Mouse (Mus musculus) CD4-positive, CD25-positive, alpha-beta regulatory T cell, adult 4 months (primary cell): ENCODE data around the gene Hs2st1. TPM values are rescaled to one million over a fixed set of nuclear protein-coding genes. Genes with fewer than 3 reads are reported as not detected.

ENCODE experiments used
- ATAC-seq: one replicate; pipeline ENCODE4 v1.8.0; 2017
- polyA plus RNA-seq, 2 experiments: library from polyadenylated mRNA; unstranded; fragments of 100-300 nt; shearing (Covaris generic); gene quantifications; one replicate each; pipeline ENCODE4 v1.2.1; 2017

The Hs2st1 gene
- polyA plus RNA-seq, 2 experiments from 2014 or later, result 2.0 to 3.5 TPM

DNA sequence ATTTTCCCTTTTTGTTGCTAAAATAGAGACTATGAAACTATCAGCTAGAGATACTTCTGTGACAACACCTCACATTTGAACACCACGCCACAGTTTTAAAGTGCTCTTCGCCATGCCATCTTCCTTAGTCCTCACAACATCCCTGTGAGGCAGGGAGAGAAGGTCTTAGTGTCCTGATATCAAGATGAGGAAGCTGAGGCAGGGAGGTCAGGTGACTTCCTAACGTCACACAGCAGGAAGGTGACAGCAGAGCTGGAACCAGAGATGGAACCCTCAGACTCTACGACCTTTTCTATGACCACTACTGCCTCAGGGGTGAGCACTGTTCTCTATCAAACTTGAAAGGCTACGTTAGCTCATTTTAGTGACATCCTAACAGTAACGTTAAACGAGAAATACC is 136.9 kb downstream of the Hs2st1 start:
- no peak for ATAC-seq

DNA sequence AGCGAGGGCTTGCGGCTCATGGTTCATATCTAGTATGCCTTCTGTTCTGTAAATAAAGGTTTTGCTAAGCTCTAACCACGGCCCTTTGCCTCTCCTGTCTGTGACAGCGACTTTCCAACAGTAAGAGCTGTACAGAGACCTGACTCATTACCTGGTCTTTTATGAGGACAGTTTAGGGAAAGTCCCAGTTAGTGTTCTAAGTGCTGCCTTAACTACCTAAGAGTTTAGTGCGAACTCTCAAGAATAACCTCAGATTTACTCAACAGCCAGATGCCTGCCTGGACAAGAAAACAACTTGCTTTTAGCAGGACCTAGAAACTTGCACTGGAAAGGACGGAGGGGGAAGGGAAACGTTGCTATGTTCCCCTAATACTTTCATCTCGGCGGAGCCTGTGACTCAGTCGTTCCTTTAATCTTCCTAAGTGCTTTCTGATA is 137.8 kb downstream of the Hs2st1 start:
- ATAC-seq, result peak; percentile 91

DNA sequence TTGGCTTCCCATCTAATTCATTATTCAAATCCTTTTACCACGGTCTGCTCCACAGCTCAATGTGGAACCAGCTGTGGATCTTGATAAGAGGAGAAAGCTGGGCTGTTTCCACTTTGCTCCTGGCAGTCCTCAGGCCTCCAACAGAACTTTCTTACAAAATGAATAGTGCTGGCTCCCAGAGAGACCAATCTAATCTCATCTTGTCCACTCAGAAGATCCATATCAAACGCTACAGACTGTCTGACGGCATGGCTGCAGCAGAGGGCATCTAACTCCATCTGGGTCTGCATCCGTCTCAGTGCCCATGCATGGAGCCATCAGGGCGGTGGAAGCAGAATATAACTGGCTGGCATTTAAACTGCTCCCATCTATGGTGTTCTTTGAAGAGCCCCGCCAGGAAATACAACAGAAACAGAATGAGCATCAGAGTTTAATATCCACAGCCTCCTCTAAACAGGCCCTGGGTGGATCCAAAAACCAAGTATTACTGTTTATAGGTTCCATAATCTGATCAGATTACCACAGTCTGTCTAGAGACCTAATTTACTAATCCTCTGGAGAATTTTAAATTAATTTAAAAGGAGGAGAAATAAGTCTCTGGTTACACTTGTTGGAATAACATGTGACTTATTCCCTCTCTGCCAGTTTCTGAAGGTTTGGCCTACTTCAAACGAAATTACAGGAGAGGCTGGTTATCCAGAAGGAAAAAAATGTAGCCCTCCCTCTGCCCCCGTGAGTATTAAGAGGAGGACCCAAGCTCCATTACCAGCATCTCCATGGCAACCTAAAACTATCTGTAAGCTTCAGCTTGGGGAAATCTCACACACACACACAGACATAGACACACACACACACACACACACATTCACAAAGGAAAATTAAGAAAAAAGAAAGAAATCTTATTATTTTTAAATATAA is 141.2 kb downstream of the Hs2st1 start:
- no peak for ATAC-seq

DNA sequence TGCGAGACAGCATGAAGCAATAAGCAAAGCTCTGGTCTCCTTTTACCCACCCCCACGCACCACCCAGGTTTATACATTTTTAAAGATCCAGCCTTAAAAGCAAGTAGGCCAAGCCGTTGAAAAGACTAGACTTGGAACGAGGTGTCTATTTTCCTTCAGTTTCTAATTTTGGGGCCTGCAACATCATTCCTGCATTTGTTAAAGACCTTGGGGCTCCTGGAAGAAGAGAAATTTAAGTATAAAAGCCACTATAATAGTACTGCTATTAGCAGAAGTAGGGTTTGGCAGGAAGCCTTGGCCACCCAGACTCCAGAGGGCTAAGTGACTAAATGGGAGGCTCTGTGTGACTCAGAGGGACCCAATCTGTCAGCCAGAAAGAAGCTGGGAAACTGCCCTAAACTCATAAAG is 144.9 kb downstream of the Hs2st1 start:
- no peak for ATAC-seq

DNA sequence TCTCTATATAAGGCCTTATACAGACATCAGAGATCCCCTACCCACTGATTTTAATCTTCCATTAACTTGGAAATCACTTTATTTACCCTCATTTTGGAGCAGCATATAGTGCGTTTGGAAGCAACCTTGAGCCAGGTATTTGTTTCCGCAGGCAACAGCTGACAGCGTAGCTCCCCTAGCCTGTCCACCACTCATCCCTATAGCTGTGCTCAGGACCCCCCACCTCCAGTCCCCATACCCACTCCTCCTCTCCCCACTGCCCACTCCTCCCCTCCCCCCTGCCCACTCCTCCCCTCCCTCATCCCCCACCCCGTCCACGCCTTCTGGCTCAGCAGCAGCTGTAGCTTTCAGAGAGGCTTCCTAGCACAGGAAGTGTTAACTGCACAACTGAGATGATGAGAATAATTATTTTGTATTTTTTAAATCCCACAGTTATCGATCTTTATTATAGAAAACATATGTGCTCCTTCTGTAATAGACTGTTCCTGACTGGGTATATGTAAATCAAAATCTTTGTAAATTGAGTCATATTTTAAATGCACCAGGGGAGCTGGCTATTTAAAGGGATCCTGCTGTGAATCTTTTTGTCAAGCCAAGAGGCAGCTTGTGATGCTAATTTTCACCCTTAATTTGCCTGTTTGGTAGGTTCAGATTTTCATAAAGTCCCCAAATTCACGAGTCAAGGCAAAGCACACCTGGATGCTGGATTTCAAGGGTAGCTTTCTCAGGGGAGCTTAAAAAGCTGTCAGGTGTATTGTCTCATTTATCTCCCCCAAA is 148.4 kb downstream of the Hs2st1 start:
- no peak for ATAC-seq

DNA sequence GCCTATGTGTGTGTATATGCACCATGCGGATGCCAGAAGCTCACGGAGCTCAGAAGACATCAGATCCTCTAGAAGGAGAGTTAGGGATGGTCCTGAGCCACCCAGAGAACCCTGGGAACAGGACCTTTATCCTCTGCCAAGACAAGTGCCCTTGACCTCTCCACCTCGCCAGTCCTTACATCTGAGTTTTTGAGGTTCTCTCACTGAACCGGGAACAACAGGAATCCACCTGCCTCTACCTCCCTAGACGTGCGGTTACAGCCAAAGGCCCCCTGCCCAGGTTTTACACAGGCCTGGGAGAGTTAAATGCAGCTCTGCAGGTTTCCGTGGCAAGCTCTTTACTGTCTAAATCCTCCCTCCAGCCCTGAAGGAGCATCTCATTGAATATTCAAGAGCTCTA is 156.2 kb downstream of the Hs2st1 start:
- no peak for ATAC-seq

DNA sequence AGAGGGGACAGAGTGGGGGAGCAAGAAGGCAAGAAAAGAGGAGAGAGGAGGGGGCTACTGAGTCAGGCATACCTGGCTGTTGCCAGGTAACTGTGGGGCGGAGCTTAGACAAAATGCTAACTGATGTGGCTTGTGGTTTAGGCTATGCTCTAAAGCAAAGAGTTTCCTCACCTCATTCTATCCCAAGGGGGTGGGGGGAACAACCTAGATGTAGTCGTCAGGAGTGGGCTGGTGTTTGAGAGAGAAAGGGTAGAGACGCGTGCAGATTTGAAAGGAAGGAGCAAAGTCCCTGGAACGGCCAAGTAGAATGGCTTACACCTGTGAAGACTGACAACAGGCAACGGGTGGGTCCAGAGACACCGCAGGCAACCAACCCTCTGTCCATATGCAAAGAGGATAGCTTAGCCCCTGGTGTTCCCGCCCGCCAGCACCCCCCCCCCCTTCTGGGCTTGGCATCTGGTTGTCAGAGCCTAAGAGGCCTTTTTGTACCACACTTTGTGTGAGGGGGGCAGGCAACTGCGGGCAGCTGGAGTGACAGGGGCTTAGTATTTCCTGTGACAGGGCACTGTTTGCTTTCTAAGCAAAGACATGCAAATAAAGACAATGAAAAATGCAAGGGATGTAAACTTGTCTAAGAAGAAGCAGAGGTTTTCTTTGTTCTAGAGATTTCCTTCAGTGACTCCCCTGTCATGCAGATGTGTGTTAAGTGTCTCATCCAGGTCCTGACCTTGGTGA is 157.3 kb downstream of the Hs2st1 start:
- peak; percentile 82 for ATAC-seq

DNA sequence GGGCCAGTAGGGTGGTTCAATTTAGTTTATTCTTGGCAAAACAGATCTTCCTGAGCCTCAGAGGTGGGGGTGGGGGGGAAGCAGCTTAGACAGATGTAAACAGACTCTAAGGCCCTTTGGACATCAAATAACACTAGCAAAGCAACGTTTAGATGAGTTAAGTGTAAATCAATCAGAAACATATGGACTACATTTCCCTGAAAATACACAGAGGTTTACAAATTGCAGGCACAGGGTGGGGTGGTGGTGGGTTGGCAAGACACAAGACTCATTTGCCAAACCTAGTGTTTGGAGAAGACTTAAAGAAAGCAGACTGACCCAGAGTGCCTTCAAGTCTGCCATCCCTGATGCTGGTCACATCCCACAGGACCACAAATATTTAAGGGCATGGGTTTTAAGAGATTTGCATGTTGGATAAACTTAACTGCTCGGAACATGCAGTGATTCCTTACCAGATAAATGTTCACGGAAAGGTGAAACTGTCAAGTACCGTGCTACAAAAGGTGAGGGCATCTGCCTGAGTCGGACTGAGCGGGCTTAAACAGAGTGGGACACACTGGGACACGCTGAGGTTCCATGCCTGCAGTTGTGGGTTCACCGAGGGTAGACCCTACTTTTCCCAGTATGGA is 158.2 kb downstream of the Hs2st1 start:
- no peak for ATAC-seq

DNA sequence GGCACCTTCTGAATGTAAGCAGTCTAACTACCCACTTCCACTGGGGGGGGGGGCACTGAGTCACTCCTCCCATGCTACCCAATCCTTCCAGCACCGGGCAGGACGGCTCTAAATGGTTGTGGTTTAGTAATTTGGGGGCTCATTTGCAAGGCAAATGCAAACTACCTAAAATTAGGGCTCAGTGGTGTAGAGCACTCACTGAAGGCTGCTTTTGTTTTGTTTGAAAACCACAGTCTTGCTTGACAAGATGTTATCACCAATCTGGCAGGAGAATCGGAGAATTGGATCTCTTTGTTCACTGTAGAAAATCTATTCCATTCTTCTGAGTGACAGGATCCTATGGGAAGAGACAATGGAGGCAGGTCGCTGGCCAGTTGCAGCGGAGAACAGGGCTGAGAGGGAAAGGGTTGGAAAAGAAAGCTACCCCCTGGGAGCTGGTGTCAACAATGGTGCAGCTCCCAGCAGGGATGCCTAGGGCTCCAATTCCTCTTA is 158.9 kb downstream of the Hs2st1 start:
- ATAC-seq, result peak; percentile 38

DNA sequence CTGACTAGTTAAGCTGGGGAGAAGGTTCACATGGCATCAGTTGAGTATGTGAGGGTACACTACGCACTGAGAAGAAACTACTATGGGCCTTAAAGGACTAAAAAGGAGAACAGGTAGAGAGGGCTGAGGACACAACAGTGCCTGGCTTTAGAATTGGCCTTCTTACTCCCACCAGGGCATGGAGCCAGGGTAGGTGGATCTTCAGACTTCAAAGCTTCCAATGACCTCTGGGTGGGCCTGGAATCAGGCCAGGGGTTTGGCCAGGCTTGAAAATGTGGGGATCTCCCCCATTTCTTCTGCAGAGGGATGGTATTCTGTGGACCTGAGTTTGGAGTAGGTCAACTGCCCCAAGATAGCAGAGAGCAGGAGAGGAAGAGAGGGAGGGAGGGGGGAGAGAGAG is 161.0 kb downstream of the Hs2st1 start:
- no peak for ATAC-seq

DNA sequence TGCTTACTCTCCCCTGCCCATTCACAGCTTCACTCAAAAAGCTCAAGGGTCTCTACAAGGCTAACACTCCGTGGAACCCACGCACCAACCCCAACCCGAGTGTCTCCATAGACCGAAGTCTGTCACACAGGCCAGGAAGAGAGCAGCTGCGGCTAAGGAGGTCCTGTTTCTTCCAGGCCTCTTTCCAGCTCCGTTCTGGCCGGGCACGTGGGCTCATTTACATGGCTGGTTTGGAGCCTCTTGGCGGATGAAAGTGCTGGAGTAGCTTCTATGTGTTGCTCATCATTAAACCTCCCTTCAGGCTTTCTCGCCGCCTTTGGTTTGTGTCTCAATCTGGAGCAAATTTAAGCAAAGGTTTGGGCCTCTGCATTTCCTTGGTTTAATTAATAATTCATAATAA is 164.7 kb downstream of the Hs2st1 start:
- no peak for ATAC-seq

DNA sequence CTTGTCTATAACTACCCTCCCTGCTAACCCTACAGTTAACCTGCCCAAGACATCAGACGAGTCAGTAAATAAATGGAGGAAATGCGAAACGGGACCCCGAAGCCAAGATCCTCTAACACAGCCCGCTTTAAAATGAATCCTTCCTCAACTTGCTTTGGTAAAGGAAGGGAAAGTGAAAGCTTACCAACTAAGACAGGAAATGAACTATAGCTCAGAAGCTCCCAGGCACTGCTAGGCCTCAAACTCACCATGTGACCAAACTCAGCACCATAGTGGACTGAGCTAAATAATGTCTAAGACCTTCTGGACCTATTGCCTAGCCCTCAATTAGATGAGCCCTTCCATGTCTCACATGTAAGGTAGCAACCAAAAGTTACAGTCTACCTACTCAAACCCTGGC is 168.7 kb downstream of the Hs2st1 start:
- peak; percentile 83 for ATAC-seq

DNA sequence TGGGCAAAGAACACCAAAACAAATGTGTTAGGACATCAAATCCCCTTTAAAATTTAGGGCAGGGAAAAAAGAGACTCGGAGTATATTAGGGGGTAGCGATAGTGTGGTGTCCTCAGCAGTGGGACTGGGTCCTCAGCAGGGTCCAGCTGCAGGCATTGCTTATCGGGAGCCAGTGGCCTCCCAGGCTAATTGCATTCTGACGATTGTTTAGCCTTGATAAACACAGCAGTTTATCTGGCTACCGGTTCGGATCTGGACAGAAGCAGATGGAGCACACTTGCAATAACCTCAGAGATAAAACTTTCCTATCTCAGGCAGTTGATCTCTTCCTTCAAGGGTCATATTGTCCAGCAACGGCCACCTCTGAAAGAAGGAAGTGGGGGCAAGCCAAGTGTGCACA is 169.1 kb downstream of the Hs2st1 start:
- no peak for ATAC-seq

DNA sequence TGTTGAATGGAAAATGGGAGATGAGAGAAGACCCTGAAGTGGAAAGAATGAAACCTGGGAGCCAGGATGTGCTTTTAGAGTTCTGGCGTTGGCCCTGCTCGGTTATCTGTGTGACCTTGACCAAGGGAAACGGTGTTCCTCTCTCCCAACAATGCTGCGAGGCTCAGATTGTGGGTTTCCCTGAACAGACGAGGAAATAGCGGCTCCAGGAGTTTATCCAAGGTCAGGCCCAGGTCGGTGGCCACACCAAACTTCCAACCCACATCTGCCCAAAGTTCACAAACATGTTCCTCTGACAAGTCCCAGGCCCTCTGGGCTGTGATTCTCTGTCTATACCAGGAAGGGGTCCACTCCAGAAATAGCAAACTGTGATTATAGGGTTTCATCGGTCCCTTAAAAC is 169.6 kb downstream of the Hs2st1 start:
- ATAC-seq, result no peak

DNA sequence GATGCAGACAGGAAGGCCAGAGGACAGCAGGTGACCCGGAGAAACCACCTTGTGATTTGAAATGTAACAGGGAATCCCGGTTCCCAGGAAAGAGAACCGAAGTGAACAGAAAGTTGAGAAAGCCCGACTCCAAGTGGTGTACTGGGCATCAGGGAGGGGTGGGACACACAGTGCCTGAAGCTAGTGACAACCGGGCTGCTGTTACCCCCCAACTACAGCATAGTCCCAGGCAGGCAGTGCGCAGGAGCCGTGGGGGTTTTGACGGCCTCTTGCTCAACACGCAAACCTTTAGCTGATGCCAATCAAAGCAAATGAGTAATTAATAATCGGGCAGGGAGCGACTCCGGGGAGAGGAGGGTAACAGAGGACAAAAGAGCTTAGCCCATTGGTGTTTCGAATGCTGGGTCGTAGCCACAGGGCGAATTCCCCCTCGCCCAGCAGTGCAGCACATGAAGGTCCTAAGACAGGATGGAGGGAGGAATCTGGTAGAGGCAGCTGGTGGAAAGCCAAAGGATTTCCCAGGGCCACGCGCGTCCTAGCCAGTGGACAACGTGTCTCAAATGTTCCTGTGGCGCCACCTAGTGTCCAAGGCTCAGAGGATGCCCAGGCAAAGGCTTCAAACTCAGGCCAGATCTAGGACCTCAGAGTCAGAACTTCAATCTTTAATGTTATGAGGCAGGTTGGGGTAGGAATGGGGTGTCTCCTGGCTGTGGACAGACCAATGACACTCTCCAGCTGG is 170.5 kb downstream of the Hs2st1 start:
- peak; percentile 67 for ATAC-seq

DNA sequence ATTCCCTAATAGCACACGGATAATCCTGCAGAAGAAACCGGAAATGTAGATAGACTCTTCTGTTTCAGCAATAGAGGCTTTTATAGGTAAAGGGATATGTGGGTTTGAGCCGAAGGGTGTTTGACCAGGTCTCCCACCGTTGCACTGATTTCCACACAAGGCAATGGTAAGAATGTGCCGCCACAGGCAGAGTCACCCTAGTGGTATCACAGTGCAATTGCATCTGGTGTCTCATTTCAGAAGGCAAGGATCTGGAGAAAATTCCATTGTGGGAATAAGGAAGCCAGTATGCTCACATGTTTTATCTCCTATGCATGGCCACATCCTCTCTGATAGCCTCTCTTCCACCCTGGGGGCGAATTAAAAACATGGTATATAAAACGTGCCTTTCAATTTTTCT is 171.8 kb downstream of the Hs2st1 start:
- ATAC-seq, result no peak

DNA sequence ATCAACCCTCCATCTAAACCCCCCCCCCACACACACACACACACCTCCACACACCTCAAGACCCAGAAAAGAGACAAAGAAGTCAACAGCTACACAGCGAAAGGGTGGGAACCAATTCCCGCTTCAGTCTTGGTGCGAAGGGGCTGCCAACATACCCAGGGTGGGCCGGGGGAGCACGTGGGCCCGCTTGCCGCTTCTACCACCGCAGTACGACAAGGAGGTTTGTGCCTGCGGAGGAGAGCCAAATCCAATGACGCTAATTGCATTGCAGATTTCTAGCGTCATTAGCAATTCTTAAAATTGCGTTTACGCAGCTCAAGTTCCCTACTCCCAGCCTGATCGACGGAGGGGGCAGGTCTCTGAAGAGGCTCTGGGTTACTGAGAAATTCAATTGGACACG is 173.5 kb downstream of the Hs2st1 start:
- no peak for ATAC-seq

DNA sequence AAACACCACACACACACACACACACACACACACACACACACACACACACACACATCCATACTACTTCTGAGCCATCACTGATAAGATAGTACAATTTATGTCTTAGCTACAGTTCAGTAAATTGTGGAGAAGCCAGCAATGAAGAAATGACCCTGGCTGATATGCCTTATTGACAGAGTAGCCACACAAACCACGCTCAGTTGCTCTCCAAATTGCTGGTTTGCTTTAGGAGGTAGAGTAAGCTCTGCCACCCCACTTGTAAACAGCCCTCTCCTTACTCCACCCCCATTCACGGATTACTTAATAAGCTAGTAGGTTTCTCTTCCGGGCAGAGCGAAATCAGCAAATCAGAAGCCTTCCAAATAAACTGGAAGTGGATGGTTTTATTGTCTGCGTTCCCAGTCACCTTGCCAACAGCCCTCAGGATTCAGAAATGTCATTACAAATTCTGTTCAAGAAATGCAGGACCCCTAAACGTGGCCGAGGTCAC is 175.5 kb downstream of the Hs2st1 start:
- no peak for ATAC-seq

DNA sequence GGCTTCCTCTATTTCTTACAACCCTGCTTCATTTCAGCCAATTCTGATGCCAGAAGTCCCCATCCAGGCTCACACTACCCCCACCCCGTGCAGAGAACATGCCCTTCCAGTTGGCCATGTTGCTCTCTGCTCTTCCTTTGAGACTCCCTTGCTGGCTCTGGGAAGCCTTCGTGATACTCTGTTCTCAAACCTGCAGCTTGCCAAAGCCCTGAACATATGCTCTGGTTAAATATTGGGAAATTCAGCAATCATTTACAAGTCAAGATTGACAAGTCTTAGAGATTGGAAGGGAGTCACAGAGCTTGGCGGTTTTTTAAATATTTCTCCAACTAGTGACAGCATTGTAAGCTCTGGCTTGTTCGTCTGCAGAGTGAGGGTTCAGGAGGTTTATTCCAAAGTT is 183.5 kb downstream of the Hs2st1 start:
- no peak for ATAC-seq

DNA sequence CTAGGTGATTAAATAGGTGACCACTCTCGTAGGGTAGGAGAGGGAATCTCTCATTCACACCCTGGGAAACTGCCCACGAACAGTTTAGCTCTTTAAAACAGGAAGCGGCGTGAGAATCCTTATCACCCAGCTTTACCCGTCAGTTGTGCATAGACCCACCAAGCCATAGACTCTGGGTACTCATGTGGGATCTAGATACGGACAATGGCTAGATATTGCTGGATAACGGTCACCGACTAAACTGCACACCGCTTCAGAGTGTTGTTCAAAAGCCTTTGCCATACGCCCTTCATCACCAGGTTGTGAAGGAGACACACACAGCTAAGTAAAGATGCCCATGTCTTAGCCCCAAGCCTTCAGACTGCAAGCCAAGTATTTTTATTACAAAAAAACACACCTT is 185.3 kb downstream of the Hs2st1 start:
- no peak for ATAC-seq

DNA sequence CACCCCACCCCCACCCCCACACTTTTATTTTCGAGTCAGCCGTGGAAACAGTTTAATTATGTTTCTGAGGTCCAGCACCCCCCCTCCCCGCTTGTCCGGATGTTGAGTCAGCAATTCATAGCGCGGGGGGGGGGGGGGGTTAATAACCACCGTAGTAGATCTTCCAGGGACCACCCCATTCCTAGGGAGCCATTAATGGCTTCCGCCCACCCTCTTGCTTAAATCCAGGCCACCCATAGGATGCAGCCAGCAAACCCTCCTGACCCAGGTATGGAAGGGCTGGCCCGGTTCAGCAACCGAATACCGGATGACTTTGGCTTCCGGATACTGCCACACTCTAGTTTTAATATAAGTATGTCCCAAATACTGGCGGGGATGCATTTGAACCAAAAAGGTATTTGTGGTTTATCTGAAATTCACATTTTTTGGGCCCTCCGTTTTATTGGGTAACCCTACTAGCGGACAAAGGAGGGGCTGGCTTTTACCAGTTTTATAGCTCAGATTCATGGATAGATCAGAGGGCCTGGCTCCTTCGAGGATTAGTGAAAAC is 188.5 kb downstream of the Hs2st1 start:
- peak; percentile 55 for ATAC-seq
